Mouse (Mus musculus) inflammation-experienced regulatory T-cells, adult 6 months (primary cell): ENCODE measurements around the gene Clcnka. TPM values are rescaled to one million over a fixed set of nuclear protein-coding genes. Genes with fewer than 3 reads are reported as not detected.

Experiments used
- ATAC-seq: one replicate; pipeline ENCODE4 v1.8.0; 2017
- polyA plus RNA-seq, 3 experiments: library from polyadenylated mRNA; unstranded; fragments of 100-300 nt; shearing (Covaris generic); gene quantifications; one replicate each; pipeline ENCODE4 v1.2.1; 2017

Clcnka gene
- polyA plus RNA-seq, 3 experiments from 2014 or later = not detected

GRCm38 (mm10) chr4:141367997-141368791 lies 30.3 kb downstream of the Clcnka start, which contains the start of gene Fam131c:
Gene Fam131c (plus strand): TSS chr4:141368220.
- no peak for ATAC-seq

GRCm38 (mm10) chr4:141365876-141366275 lies 32.6 kb downstream of the Clcnka start:
- no peak for ATAC-seq

GRCm38 (mm10) chr4:141365126-141365525 lies 33.4 kb downstream of the Clcnka start:
- no peak for ATAC-seq

- no peak for ATAC-seq
Observed at GRCm38 (mm10) chr4:141362937-141363548, 35.5 kb downstream of the Clcnka start.

- no peak for ATAC-seq
Observed at GRCm38 (mm10) chr4:141360846-141361245, 37.7 kb downstream of the Clcnka start.

- no peak for ATAC-seq
Observed at GRCm38 (mm10) chr4:141359222-141359621, 39.3 kb downstream of the Clcnka start.

- ATAC-seq = no peak
Observed at GRCm38 (mm10) chr4:141357811-141358210, 40.7 kb downstream of the Clcnka start.

- no peak for ATAC-seq
Observed at GRCm38 (mm10) chr4:141353868-141354267, 44.7 kb downstream of the Clcnka start.

- ATAC-seq = no peak
Observed at GRCm38 (mm10) chr4:141352986-141353385, 45.5 kb downstream of the Clcnka start.

GRCm38 (mm10) chr4:141351972-141352371 lies 46.6 kb downstream of the Clcnka start:
- ATAC-seq = no peak

GRCm38 (mm10) chr4:141350015-141350414 lies 48.5 kb downstream of the Clcnka start:
- ATAC-seq = no peak

- no peak for ATAC-seq
Observed at GRCm38 (mm10) chr4:141348616-141349015, 49.9 kb downstream of the Clcnka start.

- ATAC-seq = no peak
Observed at GRCm38 (mm10) chr4:141347365-141347797, 51.1 kb downstream of the Clcnka start.

GRCm38 (mm10) chr4:141345219-141345618 lies 53.3 kb downstream of the Clcnka start:
- ATAC-seq = no peak

GRCm38 (mm10) chr4:141343515-141343914 lies 55.0 kb downstream of the Clcnka start:
- ATAC-seq = no peak

GRCm38 (mm10) chr4:141341477-141341876 lies 57.0 kb downstream of the Clcnka start:
- no peak for ATAC-seq

GRCm38 (mm10) chr4:141338853-141339252 lies 59.7 kb downstream of the Clcnka start:
- no peak for ATAC-seq

GRCm38 (mm10) chr4:141337986-141338385 lies 60.5 kb downstream of the Clcnka start:
- ATAC-seq = no peak

- no peak for ATAC-seq
Observed at GRCm38 (mm10) chr4:141336196-141336595, 62.3 kb downstream of the Clcnka start.

GRCm38 (mm10) chr4:141335263-141335796 lies 63.2 kb downstream of the Clcnka start:
- no peak for ATAC-seq

GRCm38 (mm10) chr4:141334695-141335094 lies 63.8 kb downstream of the Clcnka start:
- ATAC-seq = no peak
